Mouse (Mus musculus) cerebellum, adult 8-10 months (tissue): ENCODE measurements at regions not wholly inside any gene's neighbourhood (a gene's known extent, or its start where the extent isn't known, plus 50 kb on each side); places are given as distances from the start of the nearest gene placed in this dataset.
A peak's percentile ranks its signal among the peaks of the same experiment; 100 is the strongest.
"Not testable (repeated sequence)": the region's sequence is repeated elsewhere in the genome, so short reads cannot be mapped to it uniquely, and the experiment has no call there.

Source experiments
- DNase-seq: peaks from one replicate; pipeline ENCODE4 v3.0.0; 2022

DNA sequence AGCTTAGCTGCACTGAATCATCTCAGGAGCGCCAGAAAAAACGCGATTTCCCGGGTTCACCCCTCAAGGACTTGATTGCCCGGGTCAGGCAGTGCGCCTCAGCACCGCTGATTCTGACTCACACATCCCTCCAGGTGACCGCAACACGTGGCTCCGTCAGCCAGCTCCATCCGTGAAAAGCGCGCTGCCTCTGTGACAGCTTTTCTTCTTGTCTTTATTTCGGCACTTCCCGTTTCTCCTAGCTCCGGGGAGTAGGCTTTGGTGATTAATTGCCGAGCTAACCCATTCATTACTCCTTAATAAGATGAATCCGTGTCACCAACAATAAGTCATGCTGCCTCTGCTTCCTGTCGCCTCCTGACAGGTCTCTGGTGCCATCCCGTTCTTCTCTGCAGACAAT is 108.6 kb downstream of the Katnal1 start:
- no peak for DNase-seq

DNA sequence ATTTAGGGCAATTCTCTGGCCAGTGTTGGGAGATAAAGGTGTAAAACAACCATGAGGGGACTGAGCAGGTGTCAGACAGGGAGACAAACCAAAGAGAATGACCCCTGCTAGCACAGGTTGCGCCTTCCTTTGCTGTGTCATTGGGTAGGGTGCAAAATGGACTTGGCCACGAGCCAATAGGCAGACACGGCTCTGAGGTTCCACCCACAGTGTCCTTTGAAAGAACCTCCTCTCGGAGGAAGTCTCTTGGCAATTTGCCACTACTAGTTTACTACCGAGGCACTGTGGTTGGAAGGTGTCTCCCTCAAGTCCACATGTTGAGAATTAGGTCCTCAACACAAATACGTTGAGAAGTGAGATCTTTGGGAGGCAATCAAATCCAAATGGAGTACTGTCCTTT is 109.7 kb downstream of the Katnal1 start:
- no peak for DNase-seq

DNA sequence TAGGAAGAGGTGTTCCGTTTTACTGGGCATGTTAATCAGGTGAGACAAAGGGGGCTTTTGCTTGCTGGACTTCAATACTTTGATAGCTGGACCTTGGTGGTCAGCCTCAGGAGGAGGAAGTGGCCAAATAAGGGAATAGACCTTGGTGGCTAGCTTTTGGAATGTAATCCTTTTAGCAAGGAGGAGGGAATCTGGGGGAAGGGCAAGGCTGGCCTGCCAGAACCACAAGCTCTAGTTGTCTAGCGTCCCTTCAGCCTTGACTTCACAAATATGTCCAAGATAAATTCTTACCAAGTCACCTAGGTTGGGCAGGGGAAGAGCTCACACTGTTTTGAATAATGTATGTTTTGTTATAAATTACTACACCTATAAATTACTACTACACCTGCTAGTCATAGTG is 110.4 kb downstream of the Katnal1 start:
- no peak for DNase-seq

DNA sequence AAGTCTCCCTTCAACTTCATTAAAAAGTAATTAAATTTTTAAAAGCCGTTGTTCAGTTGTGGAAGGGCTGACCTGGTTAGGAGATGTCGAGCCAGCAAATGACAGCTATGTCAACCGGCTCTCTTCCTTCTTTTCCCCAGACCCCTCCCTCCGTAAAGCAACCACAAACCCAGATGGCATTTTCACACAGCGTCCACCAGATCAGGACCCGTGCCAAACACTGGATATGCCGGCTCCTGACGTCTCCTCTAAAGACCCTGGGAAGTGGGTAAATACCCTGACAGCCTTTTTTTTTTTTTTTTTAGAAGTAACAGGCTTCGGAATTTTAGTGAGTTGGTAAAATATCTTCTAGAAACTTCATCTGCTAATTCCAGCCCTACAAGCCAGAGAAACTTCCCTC is 116.3 kb downstream of the Katnal1 start:
- DNase-seq = no peak

DNA sequence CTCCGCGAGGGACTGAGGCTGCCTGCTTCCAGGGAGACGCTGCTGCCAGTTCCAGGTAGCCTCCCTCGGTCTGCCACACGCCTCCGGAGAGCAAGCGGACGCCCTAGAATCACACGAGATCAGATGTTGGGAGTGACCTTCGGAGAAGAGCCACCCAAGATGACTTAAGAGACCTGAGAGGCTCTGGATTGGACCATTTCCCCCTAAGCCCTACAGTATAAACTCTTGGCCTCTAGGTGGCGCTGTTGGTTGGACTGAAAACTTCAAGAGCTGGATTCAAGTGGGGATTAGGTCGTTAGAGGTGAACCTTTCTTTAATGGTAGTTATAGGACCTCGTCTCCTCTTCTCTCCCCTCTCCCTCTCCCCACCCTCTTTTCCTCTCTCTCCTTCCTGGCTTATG is 117.1 kb downstream of the Katnal1 start:
- peak; percentile 50 for DNase-seq

DNA sequence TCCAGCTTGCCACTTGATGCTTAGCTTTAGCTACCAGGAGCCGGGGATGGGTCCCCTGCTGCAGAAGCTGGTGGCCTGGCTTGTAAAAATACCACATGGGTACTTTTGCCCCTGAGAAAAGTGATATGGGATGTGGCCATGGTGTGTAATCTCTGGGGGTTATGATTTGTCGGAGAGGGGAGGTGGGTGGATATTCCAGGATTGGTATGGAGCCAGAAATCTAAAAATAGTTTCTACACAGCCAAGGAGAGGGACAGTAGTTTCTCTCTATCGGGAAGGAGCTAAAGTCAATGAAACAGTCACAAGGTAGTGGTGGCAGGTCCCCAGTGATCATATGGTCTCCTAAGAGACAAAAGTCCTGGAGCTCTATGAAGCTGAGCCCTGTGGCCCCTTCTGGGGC is 119.6 kb downstream of the Katnal1 start:
- DNase-seq = no peak

DNA sequence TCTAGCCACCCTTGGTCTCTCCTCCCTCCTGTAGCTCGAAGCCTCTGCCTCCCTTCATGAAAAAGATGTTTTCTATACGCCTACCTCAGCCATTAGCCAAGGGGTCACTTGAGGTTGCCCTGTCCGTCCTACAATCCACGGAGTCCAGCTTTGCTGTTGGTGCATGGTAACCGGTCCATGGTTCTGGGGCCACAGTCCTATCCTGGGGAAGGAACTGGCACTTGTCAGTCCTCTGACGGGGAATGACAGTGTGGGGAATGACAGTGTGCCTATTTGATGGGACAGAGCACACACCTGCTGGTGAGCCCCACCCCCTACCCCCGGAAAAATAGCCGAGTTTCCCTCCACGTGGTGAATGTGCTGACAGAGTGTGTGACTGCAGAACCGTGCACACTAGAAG is 120.1 kb downstream of the Katnal1 start:
- DNase-seq = no peak

DNA sequence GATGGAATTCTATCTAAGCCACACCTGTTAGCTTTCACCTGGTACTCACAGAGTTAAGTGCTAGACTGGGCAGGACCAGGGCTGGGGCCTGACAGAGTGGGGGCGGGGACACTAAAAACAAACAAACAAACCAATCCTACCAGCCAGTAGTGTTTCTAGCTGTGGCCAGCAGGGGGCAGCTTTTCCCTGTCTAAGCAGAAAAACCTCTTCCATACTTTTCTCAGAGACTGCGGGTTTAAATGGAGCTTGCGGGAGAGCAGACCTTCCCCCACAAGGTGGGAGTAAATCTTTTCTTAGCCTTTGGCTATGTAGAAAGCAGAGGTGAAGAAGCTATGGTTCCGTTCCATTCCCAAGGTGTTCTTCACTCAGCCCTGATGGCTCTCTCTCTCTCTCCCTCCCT is 120.7 kb downstream of the Katnal1 start:
- DNase-seq = peak; percentile 34

DNA sequence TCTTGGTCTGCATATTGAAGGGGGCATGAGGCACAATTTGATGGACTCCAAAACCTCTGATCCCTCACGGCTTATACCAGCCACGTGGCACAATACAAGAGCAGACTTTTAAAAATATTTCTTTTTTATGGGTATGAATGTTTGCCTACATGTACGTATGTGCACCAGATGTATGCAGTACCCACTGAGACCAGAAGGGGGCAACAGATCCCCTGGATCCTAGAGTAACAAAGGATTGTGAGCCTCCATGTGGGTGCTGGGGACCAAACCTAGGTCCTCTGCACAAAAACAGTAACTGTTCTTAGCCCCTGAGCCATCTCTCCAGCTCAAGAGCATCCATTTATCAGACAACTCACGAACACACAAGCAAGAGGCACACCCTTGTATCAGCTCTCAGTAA is 121.5 kb downstream of the Katnal1 start:
- no peak for DNase-seq

DNA sequence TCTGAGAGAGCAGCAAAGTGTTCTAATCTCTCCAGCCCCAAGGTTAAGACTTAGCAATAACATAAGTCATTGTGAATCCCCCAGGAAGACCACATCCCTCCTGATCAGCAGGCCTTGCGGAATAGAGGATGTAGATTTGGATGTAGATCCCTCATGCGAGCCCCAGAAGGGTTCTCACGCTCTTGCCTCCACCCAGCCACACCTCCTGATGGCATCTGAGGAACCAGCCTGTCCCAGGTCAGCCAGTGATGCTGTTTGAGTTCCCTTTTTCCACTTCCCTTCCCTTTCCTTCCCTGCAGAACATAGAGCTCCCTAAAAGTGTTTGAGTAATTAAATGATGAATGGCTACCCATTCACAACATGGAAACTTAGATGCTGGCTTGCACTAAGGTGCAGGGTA is 124.1 kb downstream of the Katnal1 start:
- DNase-seq = no peak

DNA sequence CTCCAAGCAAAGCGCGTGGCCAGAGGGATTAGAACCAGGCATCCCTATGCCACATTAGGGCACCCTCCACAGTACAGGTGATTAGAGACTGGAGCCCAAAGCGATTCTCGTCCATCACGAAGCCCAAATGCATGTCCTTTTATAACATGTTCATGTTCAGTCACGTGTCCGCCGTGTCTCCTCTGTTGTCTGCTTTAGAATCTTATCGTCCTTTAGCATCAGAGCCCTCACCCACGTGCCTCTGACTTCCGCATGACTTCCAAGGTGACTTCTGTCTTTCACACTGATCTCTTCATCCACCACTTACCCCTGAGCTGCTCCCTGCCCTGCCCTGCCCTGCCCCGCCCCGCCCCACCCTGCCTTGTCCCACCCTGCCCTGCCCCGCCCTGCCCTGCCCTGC is 125.3 kb downstream of the Katnal1 start:
- no peak for DNase-seq

DNA sequence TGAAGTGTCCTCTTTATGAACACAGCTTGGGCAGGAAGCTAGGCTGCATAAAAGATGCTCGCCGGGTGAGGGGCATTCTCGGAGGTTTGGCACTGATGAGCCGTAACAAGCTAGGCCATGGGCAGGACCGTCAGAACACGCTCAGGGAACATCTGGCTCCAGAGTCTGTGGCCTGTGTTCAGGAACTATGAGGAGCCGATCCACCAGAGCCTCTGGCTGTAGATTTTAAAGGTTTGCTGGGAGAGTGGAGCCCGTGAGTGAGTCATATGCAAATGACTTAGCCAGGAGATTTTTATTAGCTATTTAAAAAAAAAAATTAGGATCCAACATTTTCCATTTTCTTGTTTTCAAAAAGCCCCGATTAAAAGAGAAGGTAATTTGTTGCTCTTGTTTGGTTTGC is 126.4 kb downstream of the Katnal1 start:
- no peak for DNase-seq

DNA sequence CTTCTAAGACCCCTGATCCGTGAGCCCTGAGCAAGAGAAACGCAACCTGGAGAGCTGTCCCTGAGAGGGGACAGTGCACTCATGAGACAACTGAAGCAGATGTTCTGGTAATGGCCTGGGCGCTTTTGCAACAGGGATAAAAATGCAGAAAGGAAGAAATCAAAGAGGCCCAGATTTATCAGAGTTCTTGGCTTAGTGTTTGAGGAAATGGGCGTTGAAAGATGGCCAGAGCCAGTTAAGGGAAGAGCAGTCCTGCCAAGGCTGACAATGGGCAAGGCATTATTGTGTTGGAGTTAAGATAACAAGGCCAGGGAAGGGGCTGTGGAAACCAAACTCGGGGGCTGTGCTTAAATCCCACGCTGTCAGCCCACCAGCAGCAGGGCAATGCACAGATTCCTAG is 130.6 kb downstream of the Katnal1 start:
- no peak for DNase-seq

DNA sequence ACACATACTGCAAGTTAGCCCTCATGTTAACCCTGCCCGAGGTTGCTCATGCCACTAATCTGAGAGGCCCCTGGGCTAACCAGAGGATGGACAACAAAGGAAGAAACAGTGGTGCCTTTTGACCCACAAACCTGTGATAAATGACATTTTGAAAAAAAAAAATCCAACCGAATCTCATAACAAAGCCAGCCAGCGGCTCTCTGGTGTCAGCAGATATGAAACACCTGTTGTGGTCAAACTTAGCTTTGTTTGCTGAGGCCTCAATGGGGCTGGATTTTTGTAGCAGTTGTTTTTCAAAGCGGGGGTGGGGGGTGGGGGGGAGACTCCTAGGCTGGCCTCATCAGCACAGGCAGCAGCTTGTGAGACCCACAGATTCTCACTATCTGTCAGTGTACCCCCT is 133.0 kb downstream of the Katnal1 start:
- no peak for DNase-seq

DNA sequence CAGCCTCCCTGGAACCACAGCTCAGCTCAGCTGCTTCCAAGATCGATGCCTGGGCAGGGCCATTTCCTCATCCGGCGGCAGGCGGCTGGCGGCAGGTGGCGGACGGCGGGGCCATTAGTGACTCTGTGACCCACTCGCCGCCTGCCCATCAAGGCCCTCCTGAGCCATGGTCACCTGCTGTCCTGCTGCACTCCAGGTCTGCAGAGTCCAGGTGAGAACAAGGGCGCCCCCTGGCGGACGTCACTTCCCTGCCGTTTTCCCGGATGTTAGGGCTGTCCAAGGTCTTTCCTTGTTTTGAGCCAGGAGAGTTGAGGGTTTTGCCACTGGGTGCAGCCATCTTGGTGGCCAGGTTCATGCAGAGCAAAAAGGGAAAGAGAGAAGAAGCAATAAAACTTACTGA is 134.7 kb downstream of the Katnal1 start:
- peak; percentile 67 for DNase-seq

DNA sequence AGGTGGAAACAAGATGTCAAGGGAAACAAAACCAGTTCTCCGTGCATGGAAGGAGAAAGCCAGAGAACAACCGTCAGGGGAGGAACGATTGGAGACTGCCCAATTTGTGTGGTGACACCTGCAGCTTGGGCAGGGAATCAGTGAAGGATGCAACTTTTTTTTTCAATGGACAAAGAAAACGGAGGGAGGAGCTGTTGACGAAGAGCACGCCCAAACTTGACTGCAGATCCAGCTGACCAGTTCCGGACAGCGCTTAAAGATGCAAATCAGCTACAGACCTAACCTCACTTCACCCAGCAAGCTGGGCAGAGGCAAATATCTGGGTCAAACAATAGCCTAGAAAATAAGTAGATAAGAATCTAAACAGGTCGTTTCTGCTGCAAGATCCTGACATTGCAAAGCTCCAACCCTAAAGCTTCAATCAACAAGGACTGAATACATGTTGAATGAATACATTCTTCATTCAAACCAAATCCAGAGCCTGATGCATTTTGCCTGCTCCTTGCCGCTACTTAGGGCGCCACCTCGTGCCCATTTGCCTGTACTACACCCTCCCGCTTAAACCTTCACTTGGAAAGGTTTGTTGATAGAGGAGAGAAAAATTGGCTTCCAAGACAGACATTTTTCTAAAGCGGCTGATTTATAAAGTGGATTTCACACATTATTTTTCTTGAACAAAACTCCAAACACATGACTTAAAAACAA is 136.2 kb downstream of the Katnal1 start:
- DNase-seq = peak; percentile 83

DNA sequence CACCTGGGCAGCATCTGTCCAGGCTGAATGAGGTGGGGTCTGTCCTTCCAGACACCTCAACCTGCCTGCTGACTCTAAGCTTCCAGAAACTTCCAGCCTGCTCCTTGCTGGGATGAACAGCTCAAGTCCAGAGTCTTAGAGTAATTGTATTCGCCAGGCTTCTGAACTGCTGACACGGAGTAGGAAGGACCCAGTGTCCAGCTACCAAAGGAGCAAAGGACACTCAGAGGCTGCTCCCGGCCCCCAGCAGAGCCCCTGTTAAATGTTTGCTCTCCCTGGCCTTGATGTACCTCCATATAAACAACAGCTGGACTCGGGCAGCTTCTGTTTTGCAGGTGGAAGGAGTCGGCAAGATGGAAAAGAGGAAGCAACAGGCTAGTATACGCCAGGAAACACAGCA is 137.5 kb downstream of the Katnal1 start:
- no peak for DNase-seq

DNA sequence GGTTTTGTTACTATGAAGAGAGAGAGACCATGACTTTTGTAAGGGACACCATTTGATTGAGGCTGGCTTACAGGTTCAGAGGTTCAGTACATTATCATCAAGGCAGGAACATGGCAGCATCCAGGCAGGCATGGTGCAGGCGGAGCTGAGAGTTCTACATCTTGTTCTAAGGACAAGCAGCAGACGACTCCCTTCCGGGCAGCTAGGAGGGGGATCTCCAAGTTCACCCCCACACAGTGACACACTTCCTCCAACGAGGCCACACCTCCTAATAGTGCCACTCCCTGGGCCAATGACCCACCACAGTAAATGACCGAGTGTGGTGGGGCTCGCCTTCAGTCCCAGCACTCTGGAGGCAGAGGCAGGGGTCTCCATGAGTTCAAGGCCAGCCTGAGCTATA is 138.8 kb downstream of the Katnal1 start:
- not testable (repeated sequence) for DNase-seq

DNA sequence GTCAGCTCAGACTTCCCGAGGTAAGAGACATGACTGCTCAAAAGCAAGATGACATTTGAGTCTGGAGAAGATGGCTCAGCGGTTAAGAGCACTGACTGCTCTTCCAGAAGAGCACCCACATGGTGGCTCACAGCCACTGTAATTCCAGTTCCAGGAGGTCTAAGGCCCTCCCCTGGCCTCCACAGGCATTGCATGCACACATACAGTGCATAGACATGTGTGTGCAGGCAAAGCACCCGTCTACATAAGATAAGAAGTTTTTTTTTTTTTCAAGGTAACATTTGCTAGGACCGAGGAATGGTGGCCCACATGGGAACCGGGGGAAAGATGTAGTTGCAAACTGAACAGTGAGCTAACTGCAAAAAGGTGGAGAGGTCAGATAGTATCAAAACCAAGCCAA is 139.3 kb downstream of the Katnal1 start:
- DNase-seq = no peak

DNA sequence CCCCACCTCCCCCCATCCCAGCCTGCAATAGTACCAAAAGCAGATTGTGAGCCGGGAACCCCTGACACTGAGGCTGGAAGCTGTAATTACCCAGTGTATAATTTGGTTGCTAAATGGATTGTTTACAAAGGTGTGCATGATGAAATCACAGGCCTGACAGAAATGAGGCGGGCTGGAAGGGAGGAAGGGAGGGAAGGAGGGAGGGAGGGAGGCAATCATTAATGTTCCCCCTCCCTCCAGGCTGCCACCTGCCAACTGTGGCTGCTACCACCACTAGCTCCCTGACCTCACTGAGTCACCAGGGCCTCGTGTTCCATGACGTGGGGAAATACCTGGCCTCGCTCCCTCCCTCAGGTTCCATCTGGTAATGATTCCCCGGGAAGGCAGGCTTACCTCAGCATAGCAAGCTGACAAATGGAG is 140.0 kb downstream of the Katnal1 start:
- no peak for DNase-seq

DNA sequence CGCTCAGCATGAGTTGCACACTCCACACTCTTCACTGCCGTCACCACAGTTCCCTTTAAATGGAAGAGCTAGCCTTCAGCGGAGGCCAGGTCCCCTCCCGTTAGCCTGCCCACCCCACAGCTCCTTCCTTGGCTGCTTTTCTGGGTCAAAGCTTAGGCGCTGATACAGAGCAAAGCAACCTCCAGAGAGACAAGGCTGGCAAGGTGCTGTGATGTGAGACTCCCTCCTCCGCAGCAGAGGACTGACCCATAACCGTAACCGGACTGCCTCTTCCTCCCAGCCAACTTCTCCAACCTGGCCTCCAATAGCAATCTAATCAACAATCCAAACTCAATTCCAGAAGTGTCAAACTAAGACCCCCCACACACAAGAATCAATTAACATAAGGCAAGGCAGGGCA is 140.4 kb downstream of the Katnal1 start:
- DNase-seq = no peak

DNA sequence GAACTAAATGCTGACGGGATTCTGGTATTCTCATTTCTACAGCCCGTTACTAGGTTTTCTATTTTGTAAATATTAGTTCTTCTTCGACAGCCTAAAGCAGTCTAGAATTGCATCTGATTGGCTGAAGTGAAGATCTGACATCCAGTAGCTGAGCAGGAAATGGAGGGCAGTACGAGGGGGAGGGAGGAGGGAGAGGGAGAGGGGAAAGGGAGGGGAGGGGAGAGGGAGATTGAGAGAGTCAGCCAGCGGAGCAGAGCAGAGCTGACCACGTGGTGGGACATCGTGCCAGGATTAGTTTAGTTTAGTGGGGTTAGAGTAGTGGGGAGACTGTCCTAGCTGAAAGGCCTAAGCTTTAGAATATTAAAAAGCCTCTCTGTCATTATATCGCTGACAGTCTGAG is 141.8 kb downstream of the Katnal1 start:
- DNase-seq = no peak

DNA sequence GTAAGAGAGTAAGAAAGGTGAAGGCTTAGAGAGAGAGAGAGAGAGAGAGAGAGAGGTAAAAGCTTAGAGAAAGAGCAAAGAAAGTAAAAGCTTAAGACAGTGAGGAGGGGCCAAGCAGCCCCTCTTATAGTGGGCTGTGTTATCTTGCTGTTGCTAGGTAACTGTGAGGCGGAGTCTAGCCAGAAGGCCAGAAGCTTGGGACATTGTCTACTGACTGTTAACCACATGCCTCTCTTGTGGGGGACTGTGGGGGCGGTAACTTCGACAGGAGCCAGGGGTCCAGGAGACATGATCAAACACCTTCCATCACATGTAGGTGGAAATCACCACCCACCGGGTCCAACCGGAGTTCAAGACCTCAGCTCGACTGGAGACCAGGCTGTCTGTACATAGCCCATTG is 148.0 kb downstream of the Katnal1 start:
- DNase-seq = not testable (repeated sequence)

DNA sequence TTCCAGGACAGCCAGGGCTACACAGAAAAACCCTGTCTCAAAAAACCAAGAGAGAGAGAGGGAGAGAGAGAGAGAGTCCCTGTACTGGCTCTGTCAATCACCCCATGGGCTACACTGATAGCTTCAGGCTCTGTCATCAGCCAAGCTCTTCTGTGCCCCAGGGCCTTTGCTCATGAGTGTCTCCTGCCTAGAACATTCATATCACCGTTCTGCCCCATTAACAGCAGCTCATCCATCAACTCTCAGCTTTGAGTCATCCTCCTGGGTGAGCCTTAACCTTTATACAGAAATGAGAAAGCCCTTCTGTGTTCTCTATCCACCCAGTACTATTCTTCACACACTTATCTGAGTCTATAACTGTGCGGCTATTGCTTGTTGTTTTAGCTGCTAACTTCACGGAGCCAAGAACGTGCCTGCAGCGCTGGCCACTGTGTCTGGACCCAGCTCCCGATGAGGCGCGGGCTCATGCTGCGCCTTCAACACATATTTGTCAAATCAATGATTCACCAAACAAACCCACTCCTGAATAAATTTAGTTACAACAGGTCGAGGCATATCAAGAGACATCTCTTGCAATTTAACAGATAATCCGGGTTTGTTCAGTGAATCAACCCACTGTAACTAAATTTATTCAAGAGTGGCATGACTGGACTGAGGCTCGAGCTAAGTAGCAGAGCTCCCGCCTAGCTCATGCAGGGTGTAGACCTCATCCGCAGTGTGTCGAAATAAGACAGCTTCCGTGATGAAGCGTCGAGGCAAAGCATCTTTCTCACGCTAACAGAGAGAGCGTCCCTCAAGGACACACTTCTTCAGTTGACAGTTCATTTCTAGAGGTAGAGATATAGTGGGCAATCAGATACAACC is 152.1 kb downstream of the Katnal1 start:
- DNase-seq = no peak

DNA sequence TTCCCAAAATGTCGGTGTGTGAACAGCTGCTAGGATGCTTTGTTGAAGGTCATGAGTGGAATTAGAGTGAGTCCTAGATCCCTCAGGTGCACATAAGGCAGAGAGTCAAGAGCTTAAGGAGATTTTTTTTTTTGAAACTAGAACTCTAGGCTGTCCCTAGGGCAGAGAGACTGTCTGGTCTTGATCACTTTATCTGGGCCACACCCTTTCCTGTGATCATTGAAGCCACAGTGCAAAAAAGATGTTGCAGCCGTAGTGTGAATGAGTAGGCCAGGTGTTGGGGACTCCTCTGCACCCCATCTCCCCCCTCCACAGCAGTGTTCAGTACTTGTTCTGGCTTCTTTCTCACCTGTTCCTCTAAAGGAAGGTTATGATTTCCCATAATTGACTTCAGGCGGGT is 153.9 kb downstream of the Katnal1 start:
- DNase-seq = no peak
